Mouse (Mus musculus): ENCODE data around the gene Olfr1564.
"Not testable (repeated sequence)": the region's sequence is repeated elsewhere in the genome, so short reads cannot be mapped to it uniquely, and the experiment has no call there.

Gene Olfr1564

DNA sequence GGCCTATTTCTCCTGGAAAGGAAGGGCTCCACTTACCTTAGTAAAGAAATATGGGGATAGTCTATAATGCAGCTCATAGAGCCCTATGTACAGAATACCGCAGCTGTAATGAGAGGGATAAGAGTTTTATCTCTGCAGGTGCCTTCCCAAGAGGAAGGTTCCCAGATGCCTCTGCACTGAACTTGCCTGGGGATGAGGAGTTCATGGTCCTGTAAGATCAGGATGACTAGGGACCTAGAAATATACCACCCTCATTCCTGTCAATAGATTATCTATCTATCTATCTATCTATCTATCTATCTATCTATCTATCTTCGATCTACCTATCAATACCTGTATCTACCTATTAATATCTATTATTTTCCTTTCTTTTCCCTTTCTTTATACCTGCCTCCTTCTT is at the start of gene Olfr1564:
Gene Olfr1564 (minus strand): TSS at position 101 of the 400 bp plus-strand sequence.
- DNase-seq (ENCODE audit: low spot score): no peak

- DNase-seq (ENCODE audit: low spot score): no peak
These were observed 47.4 kb upstream of the Olfr1564 start for GRCm38 (mm10) chr17:33268907-33269306.

DNA sequence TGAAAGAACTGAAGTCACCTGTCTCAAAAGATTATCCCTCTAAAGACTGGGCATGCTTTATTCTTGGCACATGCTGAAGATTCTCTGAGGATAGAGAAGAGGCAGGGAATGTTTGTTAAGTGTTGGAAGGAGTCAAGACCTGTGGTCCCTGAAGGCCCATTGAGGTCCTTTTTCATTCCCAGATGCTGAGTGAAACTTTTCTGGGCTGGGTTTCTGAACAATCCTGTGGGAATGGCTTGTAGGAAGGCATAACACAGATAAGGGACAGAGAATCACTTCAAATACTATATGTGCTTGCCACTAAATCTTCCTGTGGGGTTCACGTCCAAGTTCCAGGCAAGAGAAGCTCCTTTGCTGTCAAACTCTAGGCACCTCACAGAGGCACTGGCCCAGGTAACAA is 42.9 kb upstream of the Olfr1564 start, which contains the start of gene Olfr63:
Gene Olfr63 (plus strand): TSS at position 301 of the 400 bp plus-strand sequence.
- no peak for DNase-seq (ENCODE audit: low spot score)

DNA sequence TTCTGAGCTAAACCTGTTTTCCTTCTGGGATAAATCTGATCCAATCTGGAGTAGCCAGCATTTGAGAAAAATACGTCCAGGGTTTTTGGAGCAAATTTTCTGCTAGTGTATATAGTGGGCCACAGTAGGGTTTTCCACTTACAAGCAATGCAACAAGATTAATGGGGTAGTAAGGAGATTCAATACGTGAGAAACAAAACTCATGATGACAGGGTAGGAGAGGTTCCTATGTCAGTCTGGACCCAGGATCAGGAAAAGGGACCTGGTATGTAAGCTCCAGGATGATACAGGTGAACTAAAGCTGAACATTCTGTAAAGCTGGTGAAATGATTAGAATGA is 33.8 kb upstream of the Olfr1564 start:
- DNase-seq (ENCODE audit: low spot score): not testable (repeated sequence)

DNA sequence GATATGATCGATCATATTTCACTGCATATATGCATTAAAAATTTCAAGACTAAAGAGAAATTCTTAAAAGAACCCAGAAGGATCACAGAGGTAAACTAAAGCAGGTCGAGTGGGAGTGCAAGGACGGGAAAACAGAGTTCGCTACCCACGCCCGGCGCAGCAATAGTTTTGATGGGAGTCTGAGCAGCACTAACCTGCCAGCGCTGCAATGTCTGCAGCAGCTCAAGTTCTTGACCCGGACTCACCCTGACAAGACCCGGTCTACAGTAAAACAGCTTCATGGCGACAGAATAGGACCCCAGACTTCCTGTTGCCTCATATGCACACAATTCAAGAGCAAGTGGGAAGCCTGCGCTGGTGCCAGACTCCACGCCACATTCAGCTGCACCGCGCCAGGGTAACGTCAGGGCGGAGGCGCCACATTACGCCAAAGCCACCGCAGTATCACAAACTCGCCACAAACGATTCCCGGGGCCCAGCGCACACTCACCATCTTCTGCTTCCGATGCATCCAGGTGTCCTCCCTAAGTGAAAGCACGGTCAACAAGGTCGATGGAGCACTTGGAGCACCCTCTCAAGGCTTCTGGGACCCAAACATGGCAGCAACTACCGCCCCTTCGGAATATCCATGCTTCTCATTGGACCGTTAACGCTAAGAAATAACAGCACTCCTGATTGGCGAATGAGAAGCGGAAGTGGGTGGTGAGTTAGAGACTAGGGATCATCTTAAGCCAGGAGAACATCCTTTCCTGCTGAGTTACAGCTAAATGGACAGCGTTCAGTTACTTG is 33.2 kb upstream of the Olfr1564 start, which contains the start of gene Zfp955a:
Gene Zfp955a (minus strand): TSS at position 616 of the 789 bp plus-strand sequence.
- not testable (repeated sequence) for DNase-seq (ENCODE audit: low spot score)

DNA sequence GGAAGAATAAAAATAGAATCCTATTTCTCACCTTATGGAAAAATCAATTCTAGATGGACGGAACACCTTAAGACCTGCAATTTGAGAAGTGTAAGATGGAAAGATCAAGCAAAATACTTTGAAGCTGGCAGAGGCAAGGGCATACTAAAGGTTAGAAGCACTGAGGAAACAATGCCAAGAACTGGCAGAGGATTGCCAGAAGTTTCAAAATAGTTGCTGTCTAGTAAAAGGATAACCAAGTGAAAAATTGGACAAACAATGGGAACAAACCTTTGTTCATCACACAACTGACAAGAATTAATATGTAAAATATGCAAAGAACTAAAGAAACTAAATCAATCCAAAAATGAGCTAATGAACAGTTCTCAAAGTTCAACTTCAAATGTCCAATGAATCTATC is 15.2 kb upstream of the Olfr1564 start:
- DNase-seq (ENCODE audit: low spot score): not testable (repeated sequence)

- DNase-seq (ENCODE audit: low spot score): not testable (repeated sequence)
These were observed 30.5 kb downstream of the Olfr1564 start, which contains the start of gene Olfr239 for GRCm38 (mm10) chr17:33191002-33191401. Gene Olfr239, plus strand, starts transcription at chr17:33191302.

- DNase-seq (ENCODE audit: low spot score): not testable (repeated sequence)
These were observed 53.3 kb downstream of the Olfr1564 start, which contains the start of gene Olfr55 for GRCm38 (mm10) chr17:33168147-33168546. Gene Olfr55, plus strand, starts transcription at chr17:33168447.
